Mouse (Mus musculus) embryonic fibroblast, embryonic 13.5 days (primary cell): ENCODE data around the gene Dnmt1.

ENCODE experiments used
- CTCF ChIP-seq: IDR thresholded peaks from 2 replicates; pipeline ENCODE4 v1.5.1; 2011; ENCODE audit warnings: mild to moderate bottlenecking, control low read depth, low read length, moderate library complexity, borderline replicate concordance; ENCODE audit not compliant: insufficient read depth
- POLR2A ChIP-seq: IDR thresholded peaks from 2 replicates; pipeline ENCODE4 v1.6.1; 2011; ENCODE audit warnings: low read depth, mild to moderate bottlenecking, control low read depth, low read length, moderate library complexity

DNA sequence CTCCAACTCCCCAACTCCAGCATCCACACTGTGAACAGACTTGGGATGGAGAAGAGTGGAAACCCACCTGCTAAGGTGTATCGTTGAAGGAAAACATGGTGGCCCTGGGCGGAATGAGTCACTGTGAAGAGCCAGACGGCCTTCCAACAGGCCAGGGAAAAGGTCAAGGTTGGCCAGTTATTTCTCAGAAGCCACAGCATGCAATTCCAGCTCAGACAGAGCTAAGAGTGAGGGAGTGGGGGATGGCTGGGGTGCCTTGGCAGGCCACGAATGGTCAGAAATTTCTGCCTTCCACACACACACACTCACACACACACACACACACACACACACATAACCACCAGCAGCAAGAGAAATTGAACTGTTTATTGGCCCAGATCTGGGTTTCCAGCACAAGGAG, 5.9 kb upstream of the Dnmt1 start:
- no peak for TF ChIP-seq CTCF
- TF ChIP-seq POLR2A: no peak
